In genomic region chr2:167062965-167063880, GRCm38 (mm10) we compare ENCODE assay signal across 8 mouse cellular contexts. TPM values are rescaled to one million over a fixed set of nuclear protein-coding genes. Genes with fewer than 3 reads are reported as not detected.
DNase-seq lines count a peak whose midpoint lies in the region; ATAC-seq lines count a peak whose summit lies in the region.

Znfx1 (minus strand) TSS chr2:167063015.

- peak; percentile 95 for ATAC-seq in hindbrain, embryonic 11.5 days (ENCODE audit: low FRiP score)

- under 1% methylated on average over 57 of the region's 57 CpGs for WGBS in hindbrain, embryonic 11.5 days

- H3K36me3 ChIP-seq in hindbrain, embryonic 11.5 days (ENCODE audit: control insufficient read depth, insufficient read depth, low read length), result peaks cover 15% of the 10 kb centered on the region

- H3K4me2 ChIP-seq in hindbrain, embryonic 11.5 days (replicated peaks; ENCODE audit: low read depth, low read length), result peak within 1 kb of the TSS; percentile 74

- peaks cover 13% of the 10 kb centered on the region for H3K4me1 ChIP-seq in hindbrain, embryonic 11.5 days (replicated peaks; ENCODE audit: control insufficient read depth, insufficient read depth, low read length)

- H3K27me3 ChIP-seq in hindbrain, embryonic 11.5 days (ENCODE audit: control insufficient read depth, insufficient read depth, low read length), result no peaks in the 10 kb centered on the region

- H3K4me3 ChIP-seq in hindbrain, embryonic 11.5 days (ENCODE audit: low read depth, low read length), result peak within 1 kb of the TSS; percentile 88

- H3K27ac ChIP-seq in hindbrain, embryonic 11.5 days (ENCODE audit: low read depth, low read length), result peak within 1 kb of the TSS; percentile 92

- H3K9ac ChIP-seq in hindbrain, embryonic 11.5 days (ENCODE audit: low read depth, low read length), result peak within 1 kb of the TSS; percentile 98

- no peaks in the 10 kb centered on the region for H3K9me3 ChIP-seq in hindbrain, embryonic 11.5 days (ENCODE audit: control insufficient read depth, low read length)

- peak; percentile 75 for DNase-seq in MEL-GATA-1-ER (ENCODE audit: extremely low read depth, low read depth)
- peak; percentile 97 for DNase-seq in cerebellum, adult 9-10 months
- peak; percentile 89 to 97 for DNase-seq in frontal cortex, adult 2 months (ENCODE audit: extremely low spot score in 1 of 2, low spot score in 1 of 2)
- peak; percentile 97 for DNase-seq in hindbrain, embryonic 11.5 days (ENCODE audit: low spot score)
- DNase-seq in layer of hippocampus, postnatal 10 days (ENCODE audit: low spot score in 2 of 2), result peak; percentile 98 to 99
- DNase-seq in lung, postnatal 10 days, result peak; percentile 97
- peak; percentile 98 for DNase-seq in ovary, postnatal 36 days (ENCODE audit: low spot score)
- peak; percentile 97 for DNase-seq in thymus, postnatal 25 days

RNA-seq across cellular contexts. Expression of gene Znfx1, which starts in this region (rescaled TPM):
- 30.0 and 31.2 TPM in 2 replicates for polyA plus RNA-seq in frontal cortex, adult 2 months (2012; rRNA removed)
- polyA plus RNA-seq in hindbrain, embryonic 11.5 days (2014; fragmentation: Nextera tagmentation; extraction: Ambion mirVana), result 4.9 and 6.5 TPM in 2 replicates
- total RNA-seq in layer of hippocampus, postnatal 10 days (2021), result 10 to 100 TPM; 22.6 to 26.3 TPM

Comparison
In these comparisons a context has a peak if more than half of its experiments do, and no peak if none do; other contexts are left out.
1. Peak in every context shown above with its lines: DNase-seq, ATAC-seq, H3K4me3 ChIP-seq and H3K27ac ChIP-seq.